Comparison of ENCODE assay signal across 18 mouse cellular contexts in the genomic region with DNA sequence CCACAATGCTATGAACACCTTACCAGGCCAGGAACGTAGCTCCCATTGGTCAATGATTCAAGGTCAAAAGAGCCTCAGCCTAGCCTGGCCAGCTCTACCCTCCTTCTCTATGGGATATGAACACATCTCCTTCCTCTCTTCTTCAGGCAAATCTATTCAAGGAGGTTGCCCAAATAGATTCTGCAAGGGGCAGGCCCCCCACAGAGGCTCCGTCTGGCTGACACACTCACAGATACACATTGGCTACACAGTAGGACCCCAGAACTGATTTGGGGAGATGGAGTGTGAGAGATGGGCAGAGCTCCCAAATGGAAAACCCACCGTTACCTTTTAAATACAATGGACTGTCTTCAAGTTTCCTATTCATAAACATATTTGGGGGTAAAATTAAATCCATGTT.
A peak's percentile ranks its signal among the peaks of the same experiment; 100 is the strongest.
DNase-seq lines count a peak whose midpoint lies in the region; TF ChIP-seq lines count a peak whose summit lies in the region.
"Had no signal": no experiment of that assay in that cellular context is flagged by ENCODE, and none has a peak within 500 bp of the region (broad histone marks: within the 10 kb centered on the region; RNA-seq: fewer than 3 reads in every experiment).

No protein-coding gene starts in this region.

- no peaks in the 10 kb centered on the region for H3K27me3 ChIP-seq in cerebellum, adult 2 months (ENCODE audit: control insufficient read depth, insufficient read depth, low read length)
- H3K27me3 ChIP-seq: CH12.LX had no signal

- no peak for TF ChIP-seq CTCF in cerebellum, adult 2 months (IDR thresholded peaks at IDR 0.05; ENCODE audit: borderline replicate concordance, insufficient read depth, low read depth, low read length)

- H3K27ac ChIP-seq in cerebellum, adult 2 months (ENCODE audit: insufficient read depth, low read length): no peak overlapping the region

- TF ChIP-seq POLR2A in cerebellum, adult 2 months (IDR thresholded peaks at IDR 0.05; ENCODE audit: borderline replicate concordance, insufficient read depth, low read length): no peak

- intact Hi-C loops in left cerebral cortex, postnatal 4 days (cut with DNase I): no loop called here

- no peak overlapping the region for H3K4me3 ChIP-seq in cerebellum, adult 2 months (replicated peaks; ENCODE audit: insufficient read depth, low read depth, low read length)

- 45% methylated on average over 3 of the region's 3 CpGs for WGBS in cerebellum, adult 2 months

- H3K4me1 ChIP-seq in cerebellum, adult 2 months (ENCODE audit: control insufficient read depth, insufficient read depth, low read length): peaks cover 5% of the 10 kb centered on the region

- peak; percentile 52 to 73 for DNase-seq in cerebellum, postnatal 10 days
- DNase-seq in cerebellum, adult 11-12 months: no peak
- peak; percentile 49 to 52 for DNase-seq in cerebellum, postnatal 14 days
- DNase-seq in cerebellum, adult 2 months: no peak
- DNase-seq in heart, adult 11 months: peak; percentile 29
- DNase-seq in heart, adult 8-10 months (ENCODE audit: low spot score): no peak
- DNase-seq in left cerebral cortex, postnatal 4 days: peak; percentile 27
- no peak for DNase-seq in left cerebral cortex, adult 8-10 months (ENCODE audit: low spot score in 2 of 2)
- DNase-seq: adrenal gland, adult 2 months; adrenal gland, adult 8-10 months; adrenal gland, postnatal 10 days; adrenal gland, postnatal 14 days; adrenal gland, postnatal 25 days; adrenal gland, postnatal 36 days; B cell, adult 2 months; cerebellum, adult 11 months; cerebellum, adult 18-20 months had no signal

Comparison
In these comparisons a context has a peak if more than half of its experiments do, and no peak if none do; other contexts are left out.
1. DNase-seq: peak in cerebellum, postnatal 10 days (2 of 2), cerebellum, postnatal 14 days (2 of 2), heart, adult 11 months (single experiment) and left cerebral cortex, postnatal 4 days (single experiment); none in cerebellum, adult 11-12 months (single experiment), cerebellum, adult 2 months (0 of 2), heart, adult 8-10 months (single experiment) and left cerebral cortex, adult 8-10 months (0 of 2).